Mouse (Mus musculus) embryonic facial prominence, embryonic 11.5 days (tissue): Measurements from ENCODE around the gene Nedd9. TPM values are rescaled to one million over a fixed set of nuclear protein-coding genes. Genes with fewer than 3 reads are reported as not detected.

Experiments
- ATAC-seq: fragments of 200-750 bp; cut with Nextera tagmentation; replicated peaks from 2 replicates; pipeline ENCODE4 v1.8.0; 2017; ENCODE audit warnings: low read depth; ENCODE audit not compliant: insufficient number of reproducible peaks, low FRiP score, low TSS enrichment
- DNase-seq: peaks from one replicate; pipeline ENCODE4 v3.0.0-alpha.2; 2015; ENCODE audit warnings: low spot score
- H3K27ac ChIP-seq: fragments of 300-500 bp; sonication (generic); replicated peaks from 2 replicates; pipeline ENCODE4 v1.5.1; 2014; ENCODE audit warnings: mild to moderate bottlenecking, low read depth, low read length, control low read depth
- H3K27me3 ChIP-seq: fragments of 300-500 bp; sonication (generic); 2 replicates; pipeline ENCODE4 v1.6.1; 2014; ENCODE audit warnings: mild to moderate bottlenecking, low read length, moderate library complexity, mixed read lengths; ENCODE audit not compliant: control insufficient read depth, insufficient read depth
- H3K36me3 ChIP-seq: fragments of 300-500 bp; sonication (generic); replicated peaks from 2 replicates; pipeline ENCODE4 v1.6.1; 2014; ENCODE audit warnings: low read depth, mild to moderate bottlenecking, low read length, moderate library complexity, mixed read lengths; ENCODE audit not compliant: control insufficient read depth, insufficient read depth
- H3K4me1 ChIP-seq: fragments of 300-500 bp; sonication (generic); 2 replicates; pipeline ENCODE4 v1.6.1; 2014; ENCODE audit warnings: low read length, mixed read lengths; ENCODE audit not compliant: control insufficient read depth, insufficient read depth
- H3K4me2 ChIP-seq: fragments of 300-500 bp; sonication (generic); 2 replicates; pipeline ENCODE4 v1.6.1; 2014; ENCODE audit warnings: low read depth, mild to moderate bottlenecking, control low read depth, low read length, moderate library complexity
- H3K4me3 ChIP-seq: fragments of 300-500 bp; sonication (generic); 2 replicates; pipeline ENCODE4 v1.5.1; 2014; ENCODE audit warnings: low read depth, low read length, control low read depth
- H3K9ac ChIP-seq: fragments of 300-500 bp; sonication (generic); replicated peaks from 2 replicates; pipeline ENCODE4 v1.6.1; 2014; ENCODE audit warnings: mild to moderate bottlenecking, control low read depth, low read length
- H3K9me3 ChIP-seq: fragments of 300-500 bp; sonication (generic); replicated peaks from 2 replicates; pipeline ENCODE4 v1.6.1; 2016; ENCODE audit warnings: mild to moderate bottlenecking, low read length, inconsistent platforms, mixed read lengths; ENCODE audit not compliant: control insufficient read depth
- WGBS: fragments of 180-500 bp; shearing (Covaris S2); extraction: QIAGEN DNeasy Blood & Tissue Kit; methylation state at CpG from one replicate; pipeline ENCODE4 v1.1.7; 2014; 5-methylcytosine and 5-hydroxymethylcytosine counted together
- polyA plus RNA-seq: library from polyadenylated mRNA; unstranded; fragments of >200 nt; fragmentation: Nextera tagmentation; extraction: Ambion mirVana; gene quantifications from 2 replicates; pipeline ENCODE4 v1.2.1, GENCODE M21; 2014

The Nedd9 gene
- polyA plus RNA-seq, 1 experiment from 2014 or later, result 20.1 TPM

- no peak for ATAC-seq
- 62% methylated on average over 4 of the region's 4 CpGs for WGBS
Observed at GRCm38 (mm10) chr13:41515749-41516148, 28.6 kb upstream of the Nedd9 start.

GRCm38 (mm10) chr13:41514918-41515317 is 27.8 kb upstream of the Nedd9 start:
- H3K27me3 ChIP-seq, result no peaks in the 10 kb centered on the region
- ATAC-seq, result peak; percentile 73
- 27% methylated on average over 8 of the region's 8 CpGs for WGBS
- no peak overlapping the region for H3K27ac ChIP-seq
- no peaks in the 10 kb centered on the region; the same call in 1 of the 2 replicates for H3K4me1 ChIP-seq
- no peaks in the 10 kb centered on the region for H3K36me3 ChIP-seq
- H3K9ac ChIP-seq, result no peak overlapping the region
- H3K9me3 ChIP-seq, result no peaks in the 10 kb centered on the region
- no peak overlapping the region for H3K4me3 ChIP-seq
- DNase-seq, result peak; percentile 92
- peak overlapping the region; percentile 27; the same call in 1 of the 2 replicates for H3K4me2 ChIP-seq

More at GRCm38 (mm10) chr13:41515749-41516148, 28.6 kb upstream of the Nedd9 start:
- no peak overlapping the region for H3K27ac ChIP-seq
- no peaks in the 10 kb centered on the region for H3K9me3 ChIP-seq
- H3K27me3 ChIP-seq, result no peaks in the 10 kb centered on the region
- H3K9ac ChIP-seq, result no peak overlapping the region
- H3K4me2 ChIP-seq, result no peak overlapping the region
- no peak for DNase-seq
- no peaks in the 10 kb centered on the region; the same call in 1 of the 2 replicates for H3K4me1 ChIP-seq
- no peak overlapping the region for H3K4me3 ChIP-seq
- H3K36me3 ChIP-seq, result no peaks in the 10 kb centered on the region

- 81% methylated on average over 3 of the region's 3 CpGs for WGBS
- H3K4me2 ChIP-seq, result no peak overlapping the region
- H3K27ac ChIP-seq, result no peak overlapping the region
- no peaks in the 10 kb centered on the region; the same call in 1 of the 2 replicates for H3K4me1 ChIP-seq
- H3K36me3 ChIP-seq, result no peaks in the 10 kb centered on the region
- no peak for DNase-seq
- H3K9ac ChIP-seq, result no peak overlapping the region
- no peak overlapping the region for H3K4me3 ChIP-seq
- H3K9me3 ChIP-seq, result no peaks in the 10 kb centered on the region
- no peaks in the 10 kb centered on the region for H3K27me3 ChIP-seq
- ATAC-seq, result no peak
Observed at GRCm38 (mm10) chr13:41513456-41513855, 26.3 kb upstream of the Nedd9 start.

- H3K9me3 ChIP-seq, result no peaks in the 10 kb centered on the region
- no peaks in the 10 kb centered on the region; the same call in 1 of the 2 replicates for H3K4me1 ChIP-seq
- no peak overlapping the region for H3K4me3 ChIP-seq
- H3K27me3 ChIP-seq, result no peaks in the 10 kb centered on the region
- DNase-seq, result no peak
- H3K36me3 ChIP-seq, result no peaks in the 10 kb centered on the region
- no peak overlapping the region for H3K27ac ChIP-seq
- no peak for ATAC-seq
- 68% methylated on average over 4 of the region's 4 CpGs for WGBS
- H3K9ac ChIP-seq, result no peak overlapping the region
- no peak overlapping the region for H3K4me2 ChIP-seq
Observed at GRCm38 (mm10) chr13:41512243-41512642, 25.1 kb upstream of the Nedd9 start.

GRCm38 (mm10) chr13:41510631-41511419 is 23.7 kb upstream of the Nedd9 start:
- Histone ChIP-seq H3K9me3 (no peaks in the 10 kb centered on the region), H3K27ac (no peak overlapping the region), H3K27me3 (no peaks in the 10 kb centered on the region), H3K36me3 (no peaks in the 10 kb centered on the region), H3K4me3 (no peak overlapping the region), H3K4me1 (no peaks in the 10 kb centered on the region), H3K4me2 (no peak overlapping the region), H3K9ac (no peak overlapping the region)
- DNase-seq, result no peak
- 45% methylated on average over 7 of the region's 7 CpGs for WGBS
- ATAC-seq, result no peak

GRCm38 (mm10) chr13:41505594-41505993 is 18.4 kb upstream of the Nedd9 start:
- H3K9ac ChIP-seq, result no peak overlapping the region
- no peaks in the 10 kb centered on the region for H3K36me3 ChIP-seq
- 82% methylated on average over 2 of the region's 2 CpGs for WGBS
- H3K27ac ChIP-seq, result no peak overlapping the region
- ATAC-seq, result no peak
- no peak for DNase-seq
- H3K4me3 ChIP-seq, result no peak overlapping the region
- H3K4me1 ChIP-seq, result no peaks in the 10 kb centered on the region
- H3K4me2 ChIP-seq, result no peak overlapping the region
- H3K27me3 ChIP-seq, result no peaks in the 10 kb centered on the region
- no peaks in the 10 kb centered on the region for H3K9me3 ChIP-seq

- Histone ChIP-seq H3K9me3 (no peaks in the 10 kb centered on the region), H3K27me3 (no peaks in the 10 kb centered on the region), H3K4me2 (no peak overlapping the region), H3K9ac (no peak overlapping the region), H3K27ac (no peak overlapping the region), H3K4me3 (no peak overlapping the region), H3K4me1 (no peaks in the 10 kb centered on the region), H3K36me3 (no peaks in the 10 kb centered on the region)
- DNase-seq (no peak), ATAC-seq (no peak)
- WGBS, result 82% methylated on average over 2 of the region's 2 CpGs
Observed at GRCm38 (mm10) chr13:41504997-41505396, 17.8 kb upstream of the Nedd9 start.

- H3K27me3 ChIP-seq, result no peaks in the 10 kb centered on the region
Observed at GRCm38 (mm10) chr13:41504448-41504847, 17.3 kb upstream of the Nedd9 start.

More at GRCm38 (mm10) chr13:41504448-41504847, 17.3 kb upstream of the Nedd9 start:
- no peak overlapping the region for H3K4me2 ChIP-seq
- no peak for DNase-seq
- ATAC-seq, result no peak
- no peak overlapping the region for H3K9ac ChIP-seq
- H3K4me3 ChIP-seq, result no peak overlapping the region
- H3K4me1 ChIP-seq, result no peaks in the 10 kb centered on the region
- WGBS, result 90% methylated on average over 2 of the region's 2 CpGs
- no peaks in the 10 kb centered on the region for H3K36me3 ChIP-seq
- no peak overlapping the region for H3K27ac ChIP-seq
- H3K9me3 ChIP-seq, result no peaks in the 10 kb centered on the region
